Mouse (Mus musculus): Measurements from ENCODE around the gene Iscu.

The Iscu gene

GRCm38 (mm10) chr5:113814111-113815040 lies 41.8 kb downstream of the Iscu start:
- peak in 1 of 2 experiments; percentile 52 for DNase-seq (ENCODE audit: low spot score in 2 of 2)

GRCm38 (mm10) chr5:113815041-113815389 lies 42.5 kb downstream of the Iscu start:
- DNase-seq (ENCODE audit: low spot score in 2 of 2) = no peak

- peak; percentile 71 to 80 for DNase-seq (ENCODE audit: low spot score in 2 of 2)
Observed at GRCm38 (mm10) chr5:113815638-113816152, 43.1 kb downstream of the Iscu start.

GRCm38 (mm10) chr5:113818572-113818971 lies 46.0 kb downstream of the Iscu start:
- DNase-seq (ENCODE audit: low spot score in 2 of 2) = no peak

GRCm38 (mm10) chr5:113824228-113824627 lies 51.7 kb downstream of the Iscu start:
- DNase-seq (ENCODE audit: low spot score in 2 of 2) = peak; percentile 64 to 77

- DNase-seq (ENCODE audit: low spot score in 2 of 2) = no peak
Observed at GRCm38 (mm10) chr5:113825558-113825957, 53.0 kb downstream of the Iscu start.

GRCm38 (mm10) chr5:113826619-113827018 lies 54.1 kb downstream of the Iscu start:
- DNase-seq (ENCODE audit: low spot score in 2 of 2) = peak; percentile 54 to 62

Measured in natural killer cell, adult 2 months (primary cell).